Mouse (Mus musculus) bone marrow, adult 2 months (tissue): ENCODE data around the gene Copz1. TPM values are rescaled to one million over a fixed set of nuclear protein-coding genes. Genes with fewer than 3 reads are reported as not detected.
A peak's percentile ranks its signal among the peaks of the same experiment; 100 is the strongest.

Experiments used
- H3K27ac ChIP-seq: fragments of 200-500 bp; 2 replicates; pipeline ENCODE4 v1.5.1; 2012; ENCODE audit warnings: low read depth, mild to moderate bottlenecking, control low read depth, inconsistent platforms, low read length; ENCODE audit not compliant: control insufficient read depth, poor library complexity, insufficient read depth
- H3K4me1 ChIP-seq: fragments of 200-500 bp; 2 replicates; pipeline ENCODE4 v1.6.1; 2011; ENCODE audit warnings: low read length; ENCODE audit not compliant: control insufficient read depth, insufficient read depth
- H3K4me3 ChIP-seq: fragments of 200-500 bp; replicated peaks from 2 replicates; pipeline ENCODE3; 2011; ENCODE audit warnings: mild to moderate bottlenecking, low read depth, low read length, control low read depth; ENCODE audit not compliant: control insufficient read depth
- CTCF ChIP-seq: fragments of 200-500 bp; IDR thresholded peaks from 2 replicates; pipeline ENCODE4 v1.5.1; 2011; ENCODE audit warnings: low read length, control low read depth; ENCODE audit not compliant: control insufficient read depth, insufficient read depth
- POLR2A ChIP-seq: fragments of 200-500 bp; IDR thresholded peaks from 2 replicates; pipeline ENCODE4 v1.6.1; 2011; ENCODE audit warnings: low read depth, mild to moderate bottlenecking, control low read depth, low read length, borderline replicate concordance; ENCODE audit not compliant: control insufficient read depth
- WGBS: fragments of 180-500 bp; shearing (Covaris S2); methylation state at CpG from one replicate; pipeline ENCODE4 v1.1.7; 2018; 5-methylcytosine and 5-hydroxymethylcytosine counted together
- polyA plus RNA-seq: library from polyadenylated mRNA; stranded (reverse); fragments of >200 nt; gene quantifications from 2 replicates; pipeline ENCODE4 v1.2.4, GENCODE M21; 2011; ENCODE audit warnings: low replicate concordance; ENCODE audit not compliant: missing spikeins, insufficient read depth, insufficient read length

Copz1 gene
- polyA plus RNA-seq, 1 experiment: 155 TPM

- Histone ChIP-seq H3K4me3 (peak overlapping the region; percentile 67), H3K27ac (peak overlapping the region; percentile 60; the same call in 1 of the 2 replicates), H3K4me1 (peaks cover 3% of the 10 kb centered on the region)
- WGBS: under 1% methylated on average over 71 of the region's 71 CpGs
- TF ChIP-seq POLR2A (peak; percentile 52; the same call in 1 of the 2 replicates), CTCF (no peak)
Observed at GRCm38 (mm10) chr15:103305070-103305678, 32.7 kb downstream of the Copz1 start.

GRCm38 (mm10) chr15:103305792-103306645 lies 33.5 kb downstream of the Copz1 start:
- no peak for TF ChIP-seq CTCF
- no peak for TF ChIP-seq POLR2A
- 31% methylated on average over 8 of the region's 8 CpGs for WGBS
- Histone ChIP-seq H3K4me3 (no peak overlapping the region), H3K27ac (no peak overlapping the region), H3K4me1 (peaks cover 3% of the 10 kb centered on the region)

- TF ChIP-seq CTCF: peak; percentile 84
- no peak for TF ChIP-seq POLR2A
- Histone ChIP-seq H3K27ac (no peak overlapping the region), H3K4me3 (no peak overlapping the region), H3K4me1 (peaks cover 3% of the 10 kb centered on the region)
- 0% methylated on average over 7 of the region's 7 CpGs for WGBS
Observed at GRCm38 (mm10) chr15:103307125-103307524, 34.6 kb downstream of the Copz1 start.

GRCm38 (mm10) chr15:103308056-103308875 lies 35.8 kb downstream of the Copz1 start:
- peak overlapping the region; percentile 64 for H3K27ac ChIP-seq
- no peak for TF ChIP-seq POLR2A
- TF ChIP-seq CTCF: peak; percentile 21; the same call in 1 of the 2 replicates
- WGBS: 28% methylated on average over 28 of the region's 28 CpGs
- H3K4me1 ChIP-seq: peaks cover 3% of the 10 kb centered on the region
- H3K4me3 ChIP-seq: peak overlapping the region; percentile 71

- Histone ChIP-seq H3K4me3 (peak overlapping the region; percentile 71), H3K27ac (peak overlapping the region; percentile 64), H3K4me1 (peaks cover 3% of the 10 kb centered on the region)
- WGBS: 72% methylated on average over 26 of the region's 26 CpGs
- TF ChIP-seq POLR2A (peak; percentile 24; the same call in 1 of the 2 replicates), CTCF (no peak)
Observed at GRCm38 (mm10) chr15:103308876-103309580, 36.5 kb downstream of the Copz1 start.

GRCm38 (mm10) chr15:103310365-103310910 lies 37.9 kb downstream of the Copz1 start, which contains the start of gene Gpr84:
Gene Gpr84 (minus strand): TSS chr15:103310612.
- WGBS: 4% methylated on average over 6 of the region's 6 CpGs
- TF ChIP-seq POLR2A: no peak
- TF ChIP-seq CTCF: no peak
- H3K4me1 ChIP-seq: peaks cover 3% of the 10 kb centered on the region
- peak within 1 kb of the TSS; percentile 71 for H3K4me3 ChIP-seq
- H3K27ac ChIP-seq: peak within 1 kb of the TSS; percentile 64; the same call in 1 of the 2 replicates

GRCm38 (mm10) chr15:103313495-103314095 lies 41.1 kb downstream of the Copz1 start:
- Histone ChIP-seq H3K27ac (no peak overlapping the region), H3K4me3 (no peak overlapping the region), H3K4me1 (peaks cover 3% of the 10 kb centered on the region)
- TF ChIP-seq CTCF: no peak
- TF ChIP-seq POLR2A: no peak
- 37% methylated on average over 18 of the region's 18 CpGs for WGBS
